Mouse (Mus musculus) layer of hippocampus, postnatal 25 days (tissue): ENCODE data around the gene Arl14. TPM values are rescaled to one million over a fixed set of nuclear protein-coding genes. Genes with fewer than 3 reads are reported as not detected.

Source experiments
- DNase-seq, 2 experiments: peaks; one replicate each; pipeline ENCODE4 v3.0.0; 2022; ENCODE audit warnings: mixed read lengths in 2 of 2, low spot score in 1 of 2; ENCODE audit errors: extremely low spot score in 1 of 2
- total RNA-seq, 2 experiments: library from RNA; stranded (reverse); gene quantifications; 2 replicates each; pipeline ENCODE4 v1.2.3; 2021

Gene Arl14
- total RNA-seq: not detected

GRCm38 (mm10) chr3:69221806-69222501, at the start of gene Arl14:
Gene Arl14, plus strand, starts transcription at chr3:69222419.
- no peak for DNase-seq

GRCm38 (mm10) chr3:69175229-69175628, 47.0 kb upstream of the Arl14 start:
- DNase-seq: no peak

GRCm38 (mm10) chr3:69177168-69177797, 44.9 kb upstream of the Arl14 start:
- no peak for DNase-seq

- no peak for DNase-seq
These were observed 44.3 kb upstream of the Arl14 start for GRCm38 (mm10) chr3:69177914-69178313.

DNA sequence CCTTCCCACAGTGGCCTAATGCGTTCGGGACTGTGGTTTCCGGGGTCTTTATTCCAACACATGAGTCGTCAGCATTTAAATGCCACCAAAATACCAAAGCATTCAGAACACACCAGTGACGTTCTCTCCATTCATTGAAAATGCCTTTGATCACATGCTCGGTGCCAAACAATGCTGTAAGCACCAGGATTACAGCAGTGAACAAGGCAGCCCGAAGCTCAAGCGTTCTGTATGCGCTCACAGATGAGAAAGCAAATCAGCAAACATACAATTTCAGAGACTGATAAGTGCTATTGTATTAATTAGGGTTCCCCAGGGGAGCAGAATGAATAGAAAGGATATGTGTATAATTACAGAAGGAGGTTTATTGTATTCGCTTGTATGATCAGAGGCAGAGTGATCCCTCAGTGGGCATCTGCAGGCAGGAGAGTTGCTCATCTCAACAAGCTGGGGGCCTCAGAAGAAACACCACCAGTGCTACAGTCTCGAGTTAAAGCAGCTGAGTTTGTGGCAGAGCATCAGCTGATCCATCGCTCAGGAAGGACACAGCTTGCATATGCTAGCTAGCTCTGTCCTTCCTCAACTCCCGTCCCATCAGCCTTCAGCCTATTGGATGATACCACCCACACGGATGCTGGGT, 43.7 kb upstream of the Arl14 start:
- no peak for DNase-seq

- no peak for DNase-seq
These were observed 40.7 kb upstream of the Arl14 start for GRCm38 (mm10) chr3:69181531-69181930.

GRCm38 (mm10) chr3:69182225-69182624, 40.0 kb upstream of the Arl14 start:
- no peak for DNase-seq

- DNase-seq: no peak
These were observed 37.0 kb upstream of the Arl14 start for GRCm38 (mm10) chr3:69185244-69185643.

DNA sequence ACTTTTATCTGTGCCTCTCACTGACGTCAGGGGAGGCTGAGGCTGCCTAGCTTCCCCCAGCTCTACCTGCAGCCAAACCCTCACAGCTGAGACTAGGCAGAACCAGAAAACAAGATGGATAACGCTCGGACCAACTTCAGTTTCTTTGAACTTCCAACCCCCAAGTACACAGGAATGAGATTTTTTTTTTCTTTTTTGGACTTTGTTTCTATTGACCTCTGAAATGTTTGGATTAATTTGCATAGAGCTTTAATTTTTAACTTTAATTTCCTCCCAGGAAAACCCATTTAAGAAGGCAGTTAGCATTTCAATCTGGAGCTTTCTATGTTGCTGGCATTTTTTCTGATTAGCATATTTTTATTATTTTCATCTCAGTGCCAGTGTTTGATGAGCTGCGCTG, 36.2 kb upstream of the Arl14 start:
- DNase-seq: no peak

DNA sequence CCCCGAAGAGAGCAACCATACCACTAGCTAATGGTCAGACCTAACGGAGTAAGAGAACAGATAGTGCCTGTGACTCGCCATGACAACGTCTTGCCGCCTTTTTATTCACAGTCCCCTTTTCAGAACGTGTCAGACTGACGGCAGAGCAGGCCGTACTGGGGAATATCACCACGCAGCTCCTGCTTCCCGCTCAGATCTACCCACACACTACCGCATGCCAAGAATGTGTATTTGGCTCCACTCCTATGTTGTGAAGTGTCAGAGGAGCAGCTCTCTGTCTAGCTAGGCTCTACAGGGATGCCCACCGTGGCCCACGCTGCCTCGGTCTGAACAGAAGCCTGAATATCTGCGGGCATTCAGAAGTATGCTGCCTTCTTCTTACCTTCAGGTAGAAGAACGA, 35.6 kb upstream of the Arl14 start:
- peak; percentile 12 to 15 for DNase-seq

GRCm38 (mm10) chr3:69192995-69193394, 29.2 kb upstream of the Arl14 start:
- DNase-seq: no peak

GRCm38 (mm10) chr3:69194496-69194895, 27.7 kb upstream of the Arl14 start:
- DNase-seq: no peak

GRCm38 (mm10) chr3:69195251-69195650, 27.0 kb upstream of the Arl14 start:
- DNase-seq: no peak

DNA sequence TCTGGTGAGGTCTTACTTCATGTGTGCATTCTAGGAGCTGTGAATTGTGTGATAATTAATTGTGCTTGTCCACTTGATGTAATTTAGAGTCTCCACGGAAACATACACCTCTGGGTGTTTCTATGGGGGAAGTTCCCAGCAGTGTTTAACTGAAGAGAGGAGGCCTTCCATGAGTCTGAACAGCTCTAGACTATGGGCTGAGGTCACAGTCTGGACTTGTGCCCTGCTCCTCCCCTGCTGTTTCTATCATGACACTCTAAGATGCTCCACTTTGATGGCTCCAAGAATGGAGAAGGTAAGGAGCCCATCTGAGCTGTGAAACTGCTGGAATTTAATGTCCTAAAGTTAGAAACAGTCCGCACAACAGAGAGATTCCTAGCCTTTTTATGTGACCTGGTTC, 24.1 kb upstream of the Arl14 start:
- DNase-seq: no peak

DNA sequence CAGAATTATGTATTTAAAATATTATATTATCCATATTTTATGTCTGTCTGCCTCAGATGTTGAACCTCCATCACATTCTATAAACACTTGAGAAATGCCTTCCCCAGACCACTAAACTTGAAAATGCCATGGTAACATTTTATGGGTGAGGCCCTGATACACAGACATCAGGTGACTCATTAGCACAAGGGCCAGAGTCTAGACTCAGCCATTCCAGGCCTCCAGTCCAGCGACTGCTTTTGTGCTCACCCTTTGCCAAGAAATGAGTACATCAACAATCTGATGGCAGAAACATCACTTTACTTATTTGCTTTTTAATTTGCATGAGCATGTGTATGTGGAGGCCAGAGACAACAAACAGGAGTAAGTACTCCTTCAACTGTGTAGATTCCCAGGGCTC, 22.0 kb upstream of the Arl14 start:
- DNase-seq: no peak

GRCm38 (mm10) chr3:69201206-69201605, 21.0 kb upstream of the Arl14 start:
- no peak for DNase-seq

DNA sequence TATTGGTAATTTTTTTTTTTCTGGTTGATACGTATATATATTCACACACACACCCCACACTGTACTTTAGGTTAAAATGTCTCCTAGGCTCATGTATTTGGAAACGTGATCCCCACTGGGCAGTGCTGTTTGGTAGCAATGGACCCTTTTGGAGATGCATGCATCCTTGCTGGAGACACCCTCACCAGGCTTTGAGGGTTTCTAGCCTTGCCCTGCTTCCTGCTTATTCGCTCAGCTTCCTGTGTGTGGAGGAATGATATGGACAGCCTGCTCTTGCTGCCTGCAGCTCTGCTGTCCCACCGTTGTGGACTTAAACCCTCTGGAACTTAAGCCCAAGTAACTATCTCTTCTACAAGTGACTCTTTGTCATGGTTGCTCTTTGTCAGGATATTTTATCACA, 19.3 kb upstream of the Arl14 start:
- DNase-seq: no peak

GRCm38 (mm10) chr3:69205266-69206054, 16.8 kb upstream of the Arl14 start:
- no peak for DNase-seq

GRCm38 (mm10) chr3:69206193-69206893, 15.9 kb upstream of the Arl14 start:
- DNase-seq: no peak
